Mouse (Mus musculus): ENCODE results near the gene Smurf1.
A peak's percentile ranks its signal among the peaks of the same experiment; 100 is the strongest.

Smurf1 gene

DNA sequence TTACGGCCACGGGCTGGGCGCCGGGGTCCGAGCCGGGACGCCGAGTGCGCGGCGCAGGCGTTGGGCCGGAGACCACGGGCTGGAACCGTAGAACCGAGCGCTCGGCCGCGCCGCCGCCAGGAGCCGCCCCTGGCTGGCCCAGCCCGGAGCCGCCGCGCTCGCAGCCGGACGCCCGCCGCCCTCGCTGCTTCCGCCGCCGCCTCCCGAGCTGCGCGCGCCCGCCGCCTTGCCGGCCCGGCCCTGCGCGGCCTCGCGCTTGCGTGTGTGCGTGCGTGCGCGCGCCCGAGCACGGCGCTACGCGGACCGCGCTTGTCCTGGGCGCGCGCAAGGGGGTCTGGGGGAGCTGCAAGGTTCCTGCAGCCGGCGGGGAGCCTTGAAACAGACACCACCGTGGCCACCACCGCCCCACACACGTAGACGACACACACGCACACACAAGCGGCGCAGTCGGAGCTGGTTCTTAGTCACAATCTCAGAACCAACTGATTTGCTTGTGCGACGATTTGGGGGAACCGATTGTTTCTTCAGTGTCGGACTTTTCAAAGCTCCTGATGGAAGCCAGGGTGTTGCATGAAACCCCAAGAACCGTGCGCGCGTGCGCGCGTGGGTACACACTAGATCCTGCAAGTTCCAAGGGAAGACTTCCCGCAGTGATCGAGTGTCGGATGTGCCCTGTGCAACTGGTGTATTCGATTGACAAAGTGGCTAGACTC, at the start of gene Smurf1:
TSS of gene Smurf1 (minus strand) at position 209 of the 713 bp plus-strand sequence.
- peak; percentile 82 to 94 for DNase-seq

DNA sequence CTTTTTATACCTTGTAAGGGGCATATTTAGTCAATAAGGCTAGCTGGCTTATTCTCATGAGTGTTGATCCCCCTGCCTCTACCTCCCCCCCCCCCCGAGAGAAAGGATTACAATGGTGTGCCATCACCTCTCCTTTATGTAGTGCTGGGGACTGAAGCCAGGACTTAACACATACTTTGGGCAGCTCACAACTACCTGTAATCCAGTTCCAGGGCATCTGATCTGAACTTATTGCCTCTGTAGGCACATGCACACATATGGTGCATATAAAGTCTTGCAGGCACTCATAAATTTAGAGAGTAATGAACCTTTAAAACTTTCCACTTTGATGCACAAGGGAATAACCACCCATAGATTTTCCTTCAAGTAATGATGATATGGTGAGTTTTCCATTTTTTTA, 48.6 kb upstream of the Smurf1 start:
- DNase-seq = no peak

DNA sequence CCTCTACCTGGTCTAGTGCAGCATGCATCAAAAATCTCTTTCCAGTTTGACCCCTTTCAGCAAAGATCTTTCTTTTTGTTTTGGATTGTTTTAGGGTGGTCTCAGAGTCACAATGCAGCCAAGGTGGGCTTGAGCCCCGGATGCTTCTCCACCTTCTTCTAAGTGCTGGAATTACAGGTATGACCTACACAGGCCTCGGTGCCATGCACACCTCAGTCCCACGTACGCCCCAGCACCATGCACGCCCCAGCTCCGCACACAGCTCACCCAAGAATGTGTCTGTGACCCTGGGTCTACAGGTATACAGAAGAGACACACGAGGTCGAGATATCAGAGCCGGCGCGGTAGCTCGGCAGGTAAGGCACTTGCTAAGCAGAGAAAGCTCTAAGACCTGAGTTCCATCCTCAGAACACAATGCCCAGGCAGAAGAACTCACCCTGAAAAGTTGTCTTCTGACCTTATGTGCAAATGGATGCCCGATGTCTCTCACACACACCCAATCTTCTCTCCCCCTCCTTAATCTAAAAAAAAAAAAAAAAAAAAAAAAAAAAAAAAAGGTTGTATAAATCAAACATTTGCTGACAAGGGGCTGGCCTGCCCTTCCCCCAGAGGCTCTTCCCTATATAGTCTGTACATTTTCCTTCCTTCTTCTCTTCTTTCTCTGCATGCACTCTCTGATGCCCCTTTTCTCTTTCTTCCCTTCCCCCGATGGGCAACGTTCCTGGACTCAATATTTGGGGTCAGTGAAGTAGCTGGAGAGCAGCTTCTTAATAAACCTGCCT, 43.4 kb upstream of the Smurf1 start:
- no peak for DNase-seq

DNA sequence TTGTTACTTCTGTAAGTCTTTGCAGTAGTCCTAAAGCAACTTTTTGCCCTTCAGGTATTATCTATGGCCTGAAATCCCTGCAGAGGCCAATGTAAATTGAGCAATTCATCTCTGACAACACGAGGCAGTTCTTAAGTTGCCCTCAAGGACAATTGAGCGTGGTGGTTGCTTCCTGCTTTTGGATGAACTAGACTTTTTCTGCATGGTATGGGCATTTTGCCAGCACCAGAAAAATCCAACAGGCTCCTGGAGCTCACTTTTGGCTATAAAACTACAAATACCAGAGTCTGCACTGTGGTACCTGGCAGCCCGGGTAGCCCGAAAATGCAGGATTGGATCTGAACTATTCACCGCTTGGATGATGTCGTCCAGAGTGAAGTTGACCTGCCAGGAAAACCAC, 39.9 kb upstream of the Smurf1 start:
- DNase-seq = peak in 1 of 2 experiments; percentile 12

DNA sequence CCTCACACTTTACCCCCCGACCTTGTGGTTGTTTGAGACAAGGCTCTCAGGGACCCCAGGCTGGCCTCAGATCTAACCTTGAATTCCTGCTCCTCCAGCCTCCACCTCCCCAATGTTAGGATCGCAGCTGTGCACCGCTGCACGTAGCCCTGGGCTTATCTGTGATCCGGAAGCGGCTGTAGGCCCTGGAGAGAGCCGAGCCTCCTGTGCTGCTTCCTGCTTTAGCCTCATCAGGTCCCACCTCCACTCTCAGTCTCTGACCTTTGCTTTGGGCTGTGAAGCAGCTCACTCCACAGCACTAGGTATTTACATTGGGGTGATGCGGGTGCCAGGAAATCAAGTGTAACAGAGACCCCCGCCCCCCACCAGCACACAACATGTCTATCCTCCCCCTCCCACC, 38.8 kb upstream of the Smurf1 start:
- peak in 1 of 2 experiments; percentile 14 for DNase-seq

DNA sequence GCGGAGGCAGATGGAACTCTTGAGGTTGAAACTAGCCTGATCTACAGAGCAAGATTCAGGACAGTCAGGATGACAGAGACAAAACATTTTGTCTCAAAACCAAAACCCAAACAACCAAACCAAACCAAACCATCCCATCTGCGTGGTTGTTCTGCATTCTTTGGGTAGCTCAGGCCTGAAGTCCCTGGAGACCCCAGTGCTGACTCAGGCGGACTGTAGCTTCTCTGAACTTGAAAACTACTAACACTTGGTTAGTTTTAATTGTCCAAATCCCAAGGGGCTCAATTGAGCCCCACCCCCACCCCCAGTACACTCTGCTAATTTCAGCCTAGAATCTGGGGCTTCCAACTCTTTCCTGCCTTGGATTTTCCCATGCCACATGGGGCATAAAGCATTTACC, 37.7 kb upstream of the Smurf1 start:
- peak in 1 of 2 experiments; percentile 8 for DNase-seq

DNA sequence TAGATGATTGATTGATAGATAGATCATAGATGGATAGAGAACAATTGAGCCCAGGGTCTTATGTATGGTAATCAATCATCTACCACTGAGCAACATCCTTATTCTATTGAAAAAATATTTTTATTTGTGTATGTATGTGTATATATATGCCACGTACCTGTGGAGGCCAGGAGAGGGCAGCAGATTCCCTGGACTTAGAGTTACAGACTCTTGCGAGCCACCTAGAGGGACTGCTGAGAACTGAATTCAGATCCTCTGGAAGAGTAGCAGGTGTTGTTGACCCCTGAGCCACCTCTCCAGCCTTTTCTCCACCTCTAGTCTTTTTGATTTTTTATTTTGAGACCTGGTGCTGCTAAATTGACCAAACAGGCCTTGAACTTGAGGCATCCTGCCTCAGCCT, 32.8 kb upstream of the Smurf1 start:
- peak in 1 of 2 experiments; percentile 4 for DNase-seq

DNA sequence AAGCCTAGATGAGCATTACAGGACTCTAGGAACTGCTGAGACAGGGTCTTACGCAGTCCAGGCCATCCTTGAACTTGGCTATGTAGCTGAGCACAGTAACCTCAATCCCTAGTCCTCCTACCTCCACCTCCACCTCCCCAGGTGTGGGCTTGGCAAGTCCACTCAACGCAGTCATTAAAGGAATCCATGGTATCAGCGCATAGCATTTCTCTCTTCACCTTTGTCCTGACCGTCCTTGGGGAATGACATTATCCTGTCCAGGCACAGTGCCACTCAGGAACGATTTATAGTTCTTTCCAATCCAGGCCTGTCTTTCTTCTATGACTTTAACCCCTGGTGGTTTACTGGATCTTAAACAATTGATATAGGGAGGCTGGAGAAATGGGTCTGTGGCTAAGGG, 24.8 kb upstream of the Smurf1 start:
- DNase-seq = no peak

DNA sequence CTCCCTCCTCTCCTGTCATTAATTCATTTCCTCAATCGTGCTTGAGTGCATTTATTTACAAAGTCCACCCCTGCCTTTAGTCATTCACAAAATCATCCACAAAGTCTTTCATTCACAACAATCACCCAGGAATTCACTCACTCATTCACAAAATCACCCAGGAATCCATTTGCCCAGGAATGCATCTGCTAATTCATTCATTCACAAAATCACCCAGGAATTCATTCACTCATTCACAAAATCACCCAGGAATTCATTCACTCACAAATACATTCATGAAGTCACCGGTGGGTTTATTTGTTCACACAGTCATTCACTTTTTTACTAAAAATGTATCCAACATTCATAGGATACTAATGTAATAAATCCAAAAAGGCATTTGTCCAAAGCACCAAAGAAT, 24.4 kb upstream of the Smurf1 start:
- no peak for DNase-seq

DNA sequence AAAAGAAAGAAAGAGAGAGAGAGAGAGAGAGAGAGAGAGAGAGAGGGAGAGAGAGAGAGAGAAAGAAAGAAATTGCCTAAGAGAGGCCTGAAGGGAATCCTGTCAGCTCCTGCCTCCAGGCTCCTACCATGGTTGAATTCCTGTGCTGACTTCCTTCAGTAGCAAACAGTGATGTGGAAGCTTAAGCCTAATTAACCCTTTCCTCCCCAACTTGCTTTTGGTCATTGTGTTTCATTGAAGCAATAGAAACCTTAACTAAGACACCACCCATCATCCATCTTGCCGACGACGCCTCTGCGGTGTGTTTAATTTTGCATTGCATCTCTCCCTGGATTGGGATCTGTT, 23.4 kb upstream of the Smurf1 start:
- no peak for DNase-seq

DNA sequence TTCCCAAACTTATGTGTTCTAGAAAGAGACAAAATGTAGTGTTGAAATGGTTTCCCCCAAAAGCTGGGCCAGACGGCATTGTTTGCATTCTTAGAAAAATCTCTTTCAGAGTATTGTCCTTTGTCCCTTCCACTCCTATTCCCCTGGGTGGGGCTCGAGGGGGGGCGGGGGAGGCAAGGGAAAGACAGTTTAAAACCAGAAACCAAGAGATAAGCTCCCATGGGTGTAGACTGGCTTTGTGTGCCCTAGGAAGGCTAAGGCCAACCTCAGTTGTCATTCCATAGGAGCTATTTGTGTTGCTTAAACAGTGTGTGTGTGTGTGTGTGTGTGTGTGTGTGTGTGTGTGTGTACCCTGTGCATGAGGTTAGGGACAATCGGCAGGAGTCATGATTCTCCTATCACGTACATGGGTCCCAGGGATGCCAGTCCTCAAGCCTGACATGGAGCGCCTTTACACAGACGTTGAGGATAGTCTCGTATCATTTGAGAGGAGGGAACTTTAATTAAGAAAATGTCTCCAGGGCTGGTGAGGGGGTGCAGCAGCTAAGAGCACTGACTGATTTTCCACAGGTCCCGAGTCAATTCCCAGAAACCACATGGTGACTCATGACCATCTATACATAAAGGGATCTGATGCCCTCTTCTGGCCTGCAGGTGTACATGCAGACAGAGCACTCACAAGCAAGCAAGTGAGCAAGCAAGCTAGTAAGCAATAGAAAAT, 22.9 kb upstream of the Smurf1 start:
- DNase-seq = peak; percentile 42 to 46

DNA sequence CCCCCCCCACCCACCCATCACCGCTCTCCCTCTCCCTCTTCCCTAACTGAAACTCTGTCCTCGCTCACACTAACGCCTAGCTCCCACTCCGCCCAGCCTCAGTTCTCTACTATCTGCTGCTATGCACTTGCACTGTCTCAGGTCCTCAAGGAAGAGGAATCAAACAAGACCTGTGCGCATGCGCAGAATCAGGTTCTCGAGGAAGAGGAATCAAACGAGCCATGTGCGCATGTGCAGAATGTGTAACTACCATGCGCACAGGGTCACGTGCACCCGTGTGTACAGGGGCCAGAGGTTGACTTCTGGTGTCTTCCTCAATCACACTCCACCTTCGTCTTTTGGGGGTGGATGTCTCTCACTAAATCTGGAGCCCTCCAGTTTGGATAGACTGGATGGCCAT, 21.9 kb upstream of the Smurf1 start:
- no peak for DNase-seq

DNA sequence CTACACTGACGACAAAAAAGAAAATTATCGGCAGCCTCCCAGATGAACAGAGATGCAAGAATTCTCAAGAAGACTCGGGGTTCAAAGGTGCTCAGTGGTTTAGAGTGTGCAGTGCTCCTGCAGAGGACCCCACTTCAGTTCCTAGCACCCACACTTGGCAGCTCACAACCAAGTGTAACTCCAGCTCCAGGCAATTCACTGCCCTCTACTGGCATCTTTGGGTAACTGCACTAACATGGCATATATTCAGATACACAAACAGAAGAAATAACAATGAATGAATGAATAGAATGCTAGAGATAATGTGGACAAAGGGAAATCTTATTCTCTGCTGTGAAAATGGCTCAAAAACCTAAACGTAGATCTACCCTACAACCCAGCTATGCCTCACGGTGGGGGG, 19.2 kb upstream of the Smurf1 start:
- no peak for DNase-seq

DNA sequence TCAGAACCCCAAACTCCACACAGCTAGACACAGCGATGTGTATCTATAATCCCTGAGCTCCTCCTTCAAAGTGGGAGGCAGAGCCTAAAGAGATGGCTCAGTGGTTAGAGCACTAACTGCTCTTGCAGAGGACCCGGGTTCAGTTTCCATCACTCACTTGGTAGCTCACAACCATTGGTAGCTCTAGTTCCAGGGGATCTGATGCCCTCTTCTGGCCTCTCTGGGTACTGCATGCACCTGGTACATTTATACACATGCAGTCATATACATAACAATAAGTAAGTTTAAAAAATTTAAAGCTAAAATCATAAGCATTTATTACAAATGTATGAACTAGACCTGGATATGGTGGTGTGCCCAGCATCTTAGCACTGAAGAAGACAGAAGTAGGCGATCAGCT, 17.6 kb upstream of the Smurf1 start:
- DNase-seq = no peak

DNA sequence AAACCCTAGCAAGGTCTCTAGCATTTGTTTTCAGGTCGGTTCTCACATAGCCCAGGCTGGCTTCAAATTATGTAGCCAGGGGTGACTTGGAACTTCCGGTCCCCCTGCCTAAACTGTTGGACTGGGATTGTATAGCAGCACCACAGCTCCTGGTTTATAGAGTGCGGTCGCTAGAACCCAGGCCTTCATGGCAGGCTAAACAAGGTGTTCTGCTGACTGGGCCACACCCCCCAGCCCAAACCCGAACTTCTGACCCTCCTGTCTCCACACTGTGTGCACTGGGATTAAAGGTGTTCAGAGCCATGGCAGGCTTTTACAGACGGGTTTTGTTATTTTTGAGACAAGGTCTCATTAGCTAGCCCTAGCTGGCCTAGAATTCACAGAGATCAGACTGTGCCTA, 13.5 kb upstream of the Smurf1 start:
- DNase-seq = no peak

DNA sequence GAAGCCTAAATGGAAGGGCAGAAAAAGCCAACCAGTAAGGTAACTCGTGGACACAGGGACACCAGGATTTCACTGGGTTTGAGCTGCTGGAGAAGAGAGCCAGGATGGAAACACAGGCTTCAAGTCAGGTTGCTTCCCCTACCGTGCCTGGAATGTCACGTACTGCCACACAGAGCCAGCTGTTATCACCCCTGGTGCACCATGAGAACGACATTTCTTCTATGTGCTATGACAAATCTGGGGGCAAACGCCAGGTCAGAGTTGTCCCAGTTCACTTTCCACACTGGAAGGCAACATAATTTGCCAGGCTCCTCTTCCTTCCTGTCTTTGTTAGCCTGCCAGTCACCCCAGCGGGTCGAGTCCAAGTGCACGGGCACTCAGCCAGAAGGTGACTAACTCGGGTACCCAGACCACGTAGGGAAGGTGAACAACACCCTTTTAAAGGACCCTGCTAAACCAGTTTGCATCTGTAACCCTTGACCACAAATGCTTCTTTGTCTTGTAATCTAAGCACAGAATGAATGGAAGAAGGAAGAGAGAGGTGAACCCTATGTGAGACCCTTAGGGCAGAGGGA, 13.0 kb upstream of the Smurf1 start:
- DNase-seq = peak; percentile 73

DNA sequence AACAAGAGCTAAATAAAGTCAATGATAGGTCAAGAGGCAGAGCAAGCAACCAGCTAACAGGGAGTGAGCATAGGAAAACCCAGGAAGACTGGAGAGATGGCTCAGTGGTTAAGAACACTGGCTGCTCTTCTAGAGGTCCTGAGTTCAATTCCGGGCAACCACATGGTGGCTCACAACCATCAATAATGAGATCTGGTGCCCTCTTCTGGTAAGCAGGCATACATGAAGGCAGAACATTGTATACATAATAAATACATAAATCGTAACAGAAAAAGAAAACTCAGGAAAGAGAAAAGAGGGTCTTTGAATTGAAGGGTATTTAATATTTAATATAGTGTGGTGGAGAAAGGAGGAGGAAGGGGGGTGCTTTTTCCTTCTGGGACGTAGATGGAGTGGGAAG, 5.6 kb upstream of the Smurf1 start:
- DNase-seq = no peak

DNA sequence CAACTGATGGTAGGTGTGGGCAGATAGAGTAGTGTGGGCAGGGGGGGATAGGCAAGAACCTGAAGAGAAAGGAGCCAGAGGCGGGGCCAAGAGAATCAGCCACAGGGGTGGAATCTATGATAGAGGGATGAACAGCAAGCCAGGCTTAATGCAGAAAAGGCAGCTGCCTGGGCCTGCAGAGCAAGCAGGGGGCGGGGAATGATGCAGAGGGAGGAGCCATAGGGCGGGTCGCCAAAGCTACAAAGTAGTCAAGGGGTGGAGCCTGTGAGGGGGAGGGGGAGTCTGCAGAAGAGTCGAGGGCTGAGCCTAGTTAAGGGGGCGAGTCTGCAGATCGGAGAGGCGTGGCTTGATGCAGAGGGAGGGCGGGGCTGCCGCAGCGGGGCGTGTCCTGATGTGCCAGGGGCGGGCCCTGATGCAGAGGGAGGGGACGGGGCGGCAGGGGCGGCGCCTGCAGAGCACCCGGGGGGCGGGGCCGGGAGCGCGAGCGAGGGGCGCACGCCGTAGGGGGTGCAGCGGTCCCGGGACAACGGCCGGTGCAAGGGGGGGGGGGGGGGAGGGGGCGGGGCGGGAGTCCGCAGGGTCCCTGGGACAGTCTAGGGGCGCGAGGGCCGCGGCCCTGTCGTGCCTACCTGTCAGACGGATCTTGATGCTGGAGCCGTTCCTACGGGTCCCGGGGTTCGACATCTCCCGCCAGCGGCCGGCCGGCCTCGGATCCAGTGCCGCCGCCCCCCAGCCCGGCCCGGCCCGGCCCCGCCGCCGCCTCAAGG, 592 bp downstream of the Smurf1 start:
- DNase-seq = peak; percentile 92 to 94

DNA sequence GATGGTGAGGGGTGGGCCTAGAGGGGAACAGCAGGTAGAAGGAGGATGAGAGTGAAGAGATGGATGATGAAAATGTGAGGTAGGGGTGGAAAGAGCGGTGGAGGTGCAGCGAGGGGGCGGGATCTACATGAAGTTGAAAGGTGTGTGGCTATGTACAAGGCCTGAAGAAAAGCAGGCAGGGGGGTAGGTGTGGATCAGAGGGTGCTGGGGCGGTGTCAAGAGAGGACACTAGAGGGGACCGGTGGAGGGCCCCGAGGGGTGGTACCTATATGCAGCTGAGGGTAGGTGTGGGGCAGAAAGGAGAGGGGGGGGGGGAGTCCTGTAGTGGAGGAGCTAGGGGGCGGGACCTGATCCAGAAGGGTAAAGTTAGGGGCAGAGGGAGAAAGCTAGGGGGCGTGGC, 1.2 kb downstream of the Smurf1 start:
- DNase-seq = peak in 1 of 2 experiments; percentile 7

DNA sequence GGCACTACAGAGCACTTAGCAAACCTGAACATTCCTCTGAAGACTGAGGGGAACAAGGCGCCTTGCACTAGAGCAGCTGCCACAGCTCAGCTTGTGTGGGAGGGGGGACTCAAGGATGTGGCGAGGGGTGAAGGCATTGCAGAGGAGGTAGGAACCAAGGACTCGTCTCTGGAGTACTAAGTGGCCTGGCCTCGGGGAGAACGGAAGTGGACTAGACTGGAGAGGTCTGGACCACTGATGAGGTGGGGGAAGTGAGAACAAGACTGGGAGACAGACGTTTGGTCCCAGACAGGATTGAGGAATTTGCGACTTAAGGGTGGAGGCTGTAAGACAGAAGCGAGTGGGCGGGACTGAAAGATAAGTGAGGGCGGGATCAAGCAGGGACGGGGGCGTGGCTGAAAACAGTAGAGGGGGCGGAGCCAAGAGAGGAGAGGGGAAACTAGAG, 1.8 kb downstream of the Smurf1 start:
- peak; percentile 69 to 77 for DNase-seq

DNA sequence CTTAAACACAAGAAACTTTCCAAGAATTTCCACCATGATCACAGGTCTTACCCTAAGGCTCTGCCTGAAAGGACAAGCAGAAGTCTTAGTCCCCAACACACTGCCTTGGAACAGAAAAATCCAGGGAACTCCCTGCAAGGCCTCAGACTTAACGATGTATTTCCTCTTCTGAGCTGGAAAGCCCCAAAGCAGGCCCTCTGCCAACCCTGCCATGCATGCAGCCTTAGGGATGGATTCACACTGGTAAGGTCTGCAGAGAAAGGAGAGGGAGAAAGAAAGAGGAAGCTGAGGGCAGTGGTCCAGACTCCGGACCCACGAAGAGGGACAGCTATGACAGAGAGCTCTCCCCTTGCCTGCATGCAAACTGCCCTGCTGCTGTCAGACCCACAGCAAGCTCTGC, 2.2 kb downstream of the Smurf1 start:
- DNase-seq = peak; percentile 56 to 64

DNA sequence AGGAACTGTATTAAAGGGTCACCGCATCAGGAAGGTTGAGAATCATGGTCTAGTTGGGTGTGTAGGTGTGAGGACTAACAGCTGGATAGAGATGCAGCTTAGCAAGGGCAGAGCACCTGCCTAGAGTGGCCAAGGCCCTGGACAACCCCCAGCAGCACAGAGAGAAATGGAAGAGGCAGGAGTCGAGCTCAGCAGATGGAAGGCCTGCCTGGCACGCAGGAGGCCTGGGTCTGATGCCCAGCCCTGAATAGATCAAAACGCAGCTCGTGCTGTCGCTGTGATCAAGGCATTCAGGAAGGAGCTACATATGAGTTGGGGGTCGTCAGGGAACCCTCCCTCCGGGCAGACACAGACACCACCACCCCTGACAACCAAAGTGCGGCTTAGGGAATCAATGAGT, 7.4 kb downstream of the Smurf1 start:
- DNase-seq = no peak

DNA sequence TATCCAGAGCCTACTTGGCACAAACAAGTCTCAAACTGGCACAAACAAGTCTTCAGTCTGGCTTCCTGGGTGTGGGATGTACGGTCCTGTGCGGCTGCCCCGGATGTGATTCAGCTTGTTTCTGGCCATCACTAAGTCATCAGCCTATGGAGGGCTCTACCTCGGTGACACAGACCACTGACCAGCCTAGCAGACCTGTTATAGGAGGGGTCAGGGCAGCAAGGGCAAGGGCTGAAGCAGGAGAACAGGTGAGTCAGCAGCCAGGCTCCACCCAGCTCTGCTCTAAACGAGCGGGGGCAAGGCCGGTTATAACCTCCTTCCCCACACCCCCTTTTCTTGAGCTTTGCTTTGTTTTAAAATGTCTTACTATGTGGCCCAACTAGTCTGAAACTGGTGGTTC, 11.2 kb downstream of the Smurf1 start:
- DNase-seq = peak in 1 of 2 experiments; percentile 48

Measured in kidney, postnatal 25 days (tissue).